Mouse (Mus musculus) stomach, embryonic 15.5 days (tissue): Measurements from ENCODE around the gene Ergic1. TPM values are rescaled to one million over a fixed set of nuclear protein-coding genes. Genes with fewer than 3 reads are reported as not detected.

Experiments used
- ATAC-seq: fragments of 200-750 bp; cut with Nextera tagmentation; 2 replicates; pipeline ENCODE4 v1.8.0; 2017; ENCODE audit warnings: low read depth, moderate number of reproducible peaks, moderate TSS enrichment; ENCODE audit not compliant: insufficient read depth, low FRiP score
- H3K27ac ChIP-seq: fragments of 300-500 bp; sonication (generic); 2 replicates; pipeline ENCODE4 v1.5.1; 2015; ENCODE audit warnings: mild to moderate bottlenecking, inconsistent platforms
- H3K27me3 ChIP-seq: fragments of 300-500 bp; sonication (generic); replicated peaks from 2 replicates; pipeline ENCODE4 v1.6.1; 2015; ENCODE audit warnings: inconsistent platforms
- H3K36me3 ChIP-seq: fragments of 300-500 bp; sonication (generic); 2 replicates; pipeline ENCODE4 v1.6.1; 2015; ENCODE audit warnings: inconsistent platforms
- H3K4me1 ChIP-seq: fragments of 300-500 bp; sonication (generic); 2 replicates; pipeline ENCODE4 v1.6.1; 2015; ENCODE audit warnings: inconsistent platforms
- H3K4me2 ChIP-seq: fragments of 300-500 bp; sonication (generic); 2 replicates; pipeline ENCODE4 v1.6.1; 2015; ENCODE audit warnings: mild to moderate bottlenecking, inconsistent platforms
- H3K4me3 ChIP-seq: fragments of 300-500 bp; sonication (generic); replicated peaks from 2 replicates; pipeline ENCODE4 v1.5.1; 2015; ENCODE audit warnings: inconsistent platforms
- H3K9ac ChIP-seq: fragments of 300-500 bp; sonication (generic); 2 replicates; pipeline ENCODE4 v1.6.1; 2015; ENCODE audit warnings: inconsistent platforms
- H3K9me3 ChIP-seq: fragments of 300-500 bp; sonication (generic); 2 replicates; pipeline ENCODE4 v1.6.1; 2016; ENCODE audit warnings: inconsistent platforms
- WGBS: fragments of 180-500 bp; shearing (Covaris S2); methylation state at CpG from one replicate; pipeline ENCODE4 v1.1.7; 2015; 5-methylcytosine and 5-hydroxymethylcytosine counted together
- polyA plus RNA-seq: library from polyadenylated mRNA; unstranded; fragments of >200 nt; fragmentation: Nextera tagmentation; extraction: Ambion mirVana; gene quantifications from 2 replicates; pipeline ENCODE4 v1.2.1, GENCODE M21; 2015

Ergic1 gene
- polyA plus RNA-seq, 1 experiment from 2014 or later: 106 TPM

DNA sequence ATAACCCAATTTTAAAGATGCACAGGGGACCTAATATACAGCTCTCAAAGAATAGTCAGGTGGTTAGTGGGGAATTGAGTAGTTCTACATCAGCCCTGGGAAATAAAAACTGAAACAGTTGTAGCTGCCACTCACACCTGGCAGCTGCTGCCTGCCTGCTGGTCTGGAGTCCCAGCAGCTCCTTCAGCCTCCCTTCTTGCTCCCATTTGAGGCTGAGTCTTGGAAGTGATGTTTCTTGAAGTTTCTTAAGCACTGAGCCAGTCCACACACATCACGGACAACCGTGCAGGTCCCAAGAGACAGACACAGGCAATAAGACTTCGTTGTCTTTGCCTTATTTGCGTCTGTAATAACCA is 6.5 kb downstream of the Ergic1 start:
- Histone ChIP-seq H3K4me2 (no peak overlapping the region), H3K36me3 (peaks cover 18% of the 10 kb centered on the region), H3K9ac (no peak overlapping the region), H3K27me3 (no peaks in the 10 kb centered on the region), H3K9me3 (no peaks in the 10 kb centered on the region), H3K4me3 (no peak overlapping the region), H3K4me1 (peaks cover 23% of the 10 kb centered on the region), H3K27ac (0 out of 2 replicates have a peak overlapping the region, but pooled peaks have one; percentile 16)
- WGBS: 97% methylated on average over 4 of the region's 4 CpGs
- ATAC-seq: no peak

DNA sequence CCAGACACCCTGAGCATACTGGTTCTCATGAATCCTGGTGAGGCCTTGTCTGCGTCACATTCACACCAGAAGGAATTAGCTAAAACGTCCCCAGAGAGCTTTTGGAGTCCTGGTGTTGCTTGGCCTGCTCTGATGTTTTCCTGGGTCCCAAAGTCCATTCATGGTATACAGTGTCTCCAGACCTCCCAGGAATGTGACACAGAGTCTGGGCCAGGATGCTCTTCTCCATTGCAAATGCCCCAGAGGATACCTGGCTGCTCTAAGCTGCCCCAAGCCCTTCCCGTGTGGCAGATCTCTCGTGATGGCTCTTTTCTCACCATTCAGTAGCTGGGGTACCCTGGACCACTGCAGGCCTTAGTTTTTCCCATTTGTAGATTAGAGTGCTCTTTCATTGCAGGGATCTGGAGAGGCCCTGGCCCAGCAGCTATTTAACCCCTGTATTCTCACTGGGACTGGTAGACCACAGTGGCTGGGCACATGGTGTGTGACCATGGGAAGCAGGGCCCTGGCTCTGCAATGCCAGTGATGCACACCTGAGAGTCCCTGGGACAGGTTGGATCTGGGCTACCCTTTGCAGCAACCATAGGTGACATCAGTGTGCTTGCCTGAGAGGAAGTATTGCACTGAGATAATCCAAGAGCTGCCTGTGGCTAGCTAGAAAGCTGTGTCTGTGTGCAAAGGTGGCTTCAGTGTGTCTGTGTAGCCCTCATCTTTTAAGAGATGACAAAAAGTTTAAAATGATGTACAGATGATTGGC is 8.5 kb downstream of the Ergic1 start:
- H3K27ac ChIP-seq: no peak overlapping the region
- H3K4me1 ChIP-seq: 0 out of 2 replicates have a peak, but pooled peaks cover 4% of the 10 kb centered on the region
- no peak for ATAC-seq
- H3K9me3 ChIP-seq: no peaks in the 10 kb centered on the region
- H3K27me3 ChIP-seq: no peaks in the 10 kb centered on the region
- WGBS: 90% methylated on average over 4 of the region's 4 CpGs
- peaks cover 18% of the 10 kb centered on the region for H3K36me3 ChIP-seq
- H3K9ac ChIP-seq: no peak overlapping the region
- H3K4me3 ChIP-seq: no peak overlapping the region
- no peak overlapping the region for H3K4me2 ChIP-seq

DNA sequence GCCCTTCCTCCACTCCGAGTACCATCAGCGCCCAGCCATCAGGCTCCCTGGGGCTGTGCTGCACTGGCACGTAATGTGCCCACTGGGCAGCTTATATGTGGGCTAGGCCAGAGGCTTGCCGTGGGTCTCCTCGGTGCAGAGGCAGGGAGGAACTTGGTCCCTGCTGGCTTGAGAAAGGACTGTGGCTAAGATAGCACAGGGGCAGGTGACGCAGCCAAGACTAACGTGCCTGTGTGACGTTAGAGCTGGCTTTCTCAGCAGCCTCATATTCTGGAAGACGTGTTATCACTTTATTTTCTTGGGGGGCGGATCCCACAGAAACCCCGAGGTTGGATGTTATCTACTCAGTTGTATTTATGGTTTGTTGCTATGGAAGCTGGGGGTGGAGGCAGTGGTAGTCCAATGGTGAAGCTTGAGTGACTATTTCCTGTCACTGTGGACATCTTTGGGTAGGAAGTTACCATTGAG is 9.4 kb downstream of the Ergic1 start:
- Histone ChIP-seq H3K4me2 (no peak overlapping the region), H3K4me1 (0 out of 2 replicates have a peak, but pooled peaks cover 4% of the 10 kb centered on the region), H3K9me3 (no peaks in the 10 kb centered on the region), H3K27me3 (no peaks in the 10 kb centered on the region), H3K27ac (no peak overlapping the region), H3K9ac (no peak overlapping the region), H3K4me3 (no peak overlapping the region), H3K36me3 (peaks cover 18% of the 10 kb centered on the region)
- 79% methylated on average over 11 of the region's 11 CpGs for WGBS
- ATAC-seq: no peak; the same call in 1 of the 2 replicates

DNA sequence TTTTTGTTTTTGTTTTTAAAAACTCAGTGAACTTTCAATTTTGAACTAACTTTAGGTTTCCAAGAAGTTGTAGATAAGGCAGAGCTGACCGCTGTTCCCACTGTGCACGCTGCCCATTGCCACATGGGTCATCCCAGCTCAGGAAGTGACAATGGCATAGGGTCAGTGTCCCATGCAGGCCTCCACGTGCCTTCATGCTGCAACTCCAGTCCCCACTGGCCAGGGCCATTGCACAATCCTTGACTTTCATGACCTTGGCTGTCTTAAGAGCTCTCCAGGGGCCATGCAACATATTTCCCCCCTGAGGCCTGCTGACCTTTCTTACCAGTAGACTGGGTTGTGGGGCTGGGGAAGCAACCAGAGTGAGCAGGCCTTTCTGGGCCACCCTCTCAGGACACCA is 10.1 kb downstream of the Ergic1 start:
- no peak for ATAC-seq
- no peaks in the 10 kb centered on the region for H3K9me3 ChIP-seq
- no peak overlapping the region for H3K4me2 ChIP-seq
- WGBS: 77% methylated on average over 3 of the region's 3 CpGs
- no peak overlapping the region for H3K9ac ChIP-seq
- peaks cover 18% of the 10 kb centered on the region for H3K36me3 ChIP-seq
- 0 out of 2 replicates have a peak, but pooled peaks cover 4% of the 10 kb centered on the region for H3K4me1 ChIP-seq
- H3K27me3 ChIP-seq: no peaks in the 10 kb centered on the region
- no peak overlapping the region for H3K27ac ChIP-seq
- no peak overlapping the region for H3K4me3 ChIP-seq

- Histone ChIP-seq H3K27me3 (no peaks in the 10 kb centered on the region), H3K36me3 (peaks cover 18% of the 10 kb centered on the region), H3K4me3 (no peak overlapping the region), H3K9ac (no peak overlapping the region), H3K27ac (no peak overlapping the region), H3K4me1 (peaks cover 8% of the 10 kb centered on the region; the same call in 1 of the 2 replicates), H3K9me3 (no peaks in the 10 kb centered on the region), H3K4me2 (no peak overlapping the region)
- WGBS: 90% methylated on average over 11 of the region's 11 CpGs
- ATAC-seq: no peak
Measured at GRCm38 (mm10) chr17:26572265-26572664, 11.0 kb downstream of the Ergic1 start.

DNA sequence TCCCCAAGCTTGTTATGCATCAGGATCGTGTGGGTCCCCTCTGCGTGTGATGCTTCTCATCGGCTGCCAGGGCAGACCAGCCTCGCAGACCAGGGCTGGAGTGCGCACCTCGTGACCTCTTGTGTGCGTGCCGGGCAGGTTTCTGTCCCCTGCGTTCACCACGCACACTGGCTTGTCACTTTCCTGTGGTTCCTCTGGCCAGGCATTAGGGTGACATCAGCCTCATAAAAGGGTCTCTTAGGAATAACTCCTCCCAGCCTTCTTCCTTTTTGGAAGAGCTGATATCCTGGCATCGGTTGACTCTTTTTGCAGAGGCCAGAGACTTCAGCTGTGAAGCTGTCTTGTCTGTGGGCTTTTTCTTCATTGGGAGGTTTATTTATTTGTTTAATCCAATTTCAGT is 12.8 kb downstream of the Ergic1 start:
- H3K9ac ChIP-seq: no peak overlapping the region
- WGBS: 88% methylated on average over 11 of the region's 11 CpGs
- no peaks in the 10 kb centered on the region for H3K9me3 ChIP-seq
- no peak for ATAC-seq
- no peak overlapping the region for H3K4me3 ChIP-seq
- no peaks in the 10 kb centered on the region for H3K27me3 ChIP-seq
- H3K36me3 ChIP-seq: 0 out of 2 replicates have a peak, but pooled peaks cover 4% of the 10 kb centered on the region
- peaks cover 4% of the 10 kb centered on the region; the same call in 1 of the 2 replicates for H3K4me1 ChIP-seq
- H3K4me2 ChIP-seq: no peak overlapping the region
- H3K27ac ChIP-seq: no peak overlapping the region

DNA sequence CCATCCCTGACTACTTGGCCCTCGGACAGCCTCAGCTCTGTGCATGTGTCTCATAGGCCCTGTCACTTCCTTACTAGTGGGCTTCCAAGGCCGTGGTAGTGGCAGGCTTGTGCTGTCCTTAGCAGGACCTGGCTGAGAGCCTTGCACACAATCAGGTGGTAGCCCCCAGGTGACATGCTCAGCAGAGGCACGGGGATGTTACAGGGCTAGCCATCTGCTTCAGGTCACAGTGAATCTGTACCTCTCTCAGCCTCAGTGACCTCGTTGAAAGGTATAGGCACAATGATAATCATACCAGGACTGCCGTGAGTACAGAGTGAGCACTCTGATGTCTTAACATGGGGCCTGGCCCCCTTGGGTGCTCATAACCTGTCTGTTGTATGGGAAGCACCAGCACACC is 13.4 kb downstream of the Ergic1 start:
- ATAC-seq: no peak
- H3K4me2 ChIP-seq: no peak overlapping the region
- no peak overlapping the region for H3K9ac ChIP-seq
- H3K36me3 ChIP-seq: 0 out of 2 replicates have a peak, but pooled peaks cover 4% of the 10 kb centered on the region
- H3K27me3 ChIP-seq: no peaks in the 10 kb centered on the region
- no peak overlapping the region for H3K4me3 ChIP-seq
- H3K27ac ChIP-seq: no peak overlapping the region
- H3K4me1 ChIP-seq: peaks cover 4% of the 10 kb centered on the region; the same call in 1 of the 2 replicates
- H3K9me3 ChIP-seq: no peaks in the 10 kb centered on the region
- WGBS: 83% methylated on average over 5 of the region's 5 CpGs

DNA sequence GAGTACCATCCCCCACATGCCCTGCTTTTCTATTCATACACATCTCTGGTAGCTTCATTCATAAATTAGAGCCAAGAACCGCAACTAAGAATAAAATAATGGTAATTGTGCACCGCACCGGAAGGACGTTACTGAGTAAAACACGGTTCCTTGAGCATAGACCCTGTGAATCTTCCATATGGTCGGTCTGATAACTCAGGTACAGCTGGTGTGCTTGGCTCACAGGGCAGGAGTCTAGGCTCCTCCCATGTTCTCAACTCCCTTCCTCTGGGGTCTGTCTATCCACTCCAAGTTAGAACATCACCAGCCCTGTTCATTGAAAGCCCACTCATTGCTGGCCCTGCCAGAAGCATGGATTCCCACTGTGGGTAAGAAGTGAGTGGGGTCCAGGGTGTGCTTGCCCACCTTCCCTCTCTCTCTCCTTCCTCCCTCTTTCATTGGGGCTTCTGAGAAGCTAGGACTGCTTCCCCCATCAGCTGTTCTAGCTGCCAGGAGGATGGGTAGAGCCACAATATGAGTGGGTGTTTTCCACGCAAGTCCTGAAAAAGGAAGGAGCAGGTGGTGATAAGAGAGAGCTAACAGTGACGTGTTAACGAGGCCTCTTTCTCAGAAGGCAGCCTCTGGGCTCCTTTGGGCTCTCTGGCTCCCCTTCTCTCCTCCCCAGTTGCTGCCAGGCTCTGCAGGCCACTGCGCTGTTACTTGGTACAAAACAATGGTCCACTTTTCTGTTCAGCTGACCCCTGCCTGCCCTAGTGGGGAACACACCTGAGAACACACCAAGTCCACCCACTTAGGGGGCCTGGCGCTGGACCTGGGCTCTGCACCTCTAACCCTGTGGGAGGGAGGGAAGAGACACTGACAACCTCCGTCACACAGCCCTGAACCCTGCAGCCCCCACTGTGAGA is 14.7 kb downstream of the Ergic1 start:
- Histone ChIP-seq H3K36me3 (0 out of 2 replicates have a peak, but pooled peaks cover 4% of the 10 kb centered on the region), H3K4me3 (no peak overlapping the region), H3K27ac (no peak overlapping the region), H3K27me3 (no peaks in the 10 kb centered on the region), H3K4me2 (no peak overlapping the region), H3K9me3 (no peaks in the 10 kb centered on the region), H3K9ac (no peak overlapping the region), H3K4me1 (peaks cover 4% of the 10 kb centered on the region; the same call in 1 of the 2 replicates)
- ATAC-seq: no peak
- WGBS: 81% methylated on average over 12 of the region's 12 CpGs

GRCm38 (mm10) chr17:26576833-26577232 is 15.5 kb downstream of the Ergic1 start:
- Histone ChIP-seq H3K4me3 (no peak overlapping the region), H3K4me2 (no peak overlapping the region), H3K27me3 (no peaks in the 10 kb centered on the region), H3K27ac (no peak overlapping the region), H3K36me3 (no peaks in the 10 kb centered on the region), H3K9ac (no peak overlapping the region), H3K9me3 (no peaks in the 10 kb centered on the region), H3K4me1 (peaks cover 4% of the 10 kb centered on the region; the same call in 1 of the 2 replicates)
- 71% methylated on average over 7 of the region's 7 CpGs for WGBS
- ATAC-seq: no peak

DNA sequence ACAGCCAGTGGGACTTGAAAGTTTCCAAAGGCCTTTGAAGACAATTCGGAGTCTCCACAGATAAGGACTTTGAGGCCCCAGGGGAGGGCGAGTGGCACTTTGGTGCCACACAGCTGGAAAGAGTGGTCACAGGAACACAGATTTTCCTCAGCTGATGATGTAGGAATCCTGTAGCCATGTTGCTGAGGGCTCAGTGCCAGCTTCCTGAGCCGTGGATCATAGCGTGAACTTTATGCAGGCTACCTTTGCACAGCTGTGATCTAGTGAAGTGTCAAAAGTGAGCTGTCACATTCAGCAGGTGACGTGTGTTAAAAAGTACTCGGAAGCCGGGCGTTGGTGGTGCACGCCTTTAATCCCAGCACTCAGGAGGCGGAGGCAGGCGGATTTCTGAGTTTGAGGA is 16.0 kb downstream of the Ergic1 start:
- Histone ChIP-seq H3K9ac (no peak overlapping the region), H3K27me3 (no peaks in the 10 kb centered on the region), H3K9me3 (no peaks in the 10 kb centered on the region), H3K4me2 (no peak overlapping the region), H3K4me1 (peaks cover 7% of the 10 kb centered on the region; the same call in 1 of the 2 replicates), H3K36me3 (no peaks in the 10 kb centered on the region), H3K4me3 (no peak overlapping the region), H3K27ac (no peak overlapping the region)
- 69% methylated on average over 11 of the region's 11 CpGs for WGBS
- ATAC-seq: no peak

DNA sequence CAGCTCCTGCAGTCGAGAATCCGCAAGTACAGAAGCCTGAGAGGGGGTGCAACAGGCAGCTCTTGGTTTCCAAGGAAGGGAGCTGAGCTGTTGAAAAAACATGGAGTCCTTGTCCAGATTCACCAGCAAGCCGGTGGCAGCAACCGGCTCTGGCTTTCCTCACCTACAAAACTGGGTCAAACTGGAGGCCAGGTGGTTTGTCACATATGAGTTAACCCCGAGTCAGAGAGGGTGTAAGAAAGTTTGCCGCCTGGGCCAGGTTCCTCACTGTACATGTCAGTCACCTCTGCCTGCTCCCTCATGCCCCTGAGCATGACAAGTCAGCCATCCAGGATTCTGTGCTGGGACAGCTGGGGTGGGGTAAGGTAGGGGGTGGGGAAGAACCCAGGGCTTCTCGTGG is 16.9 kb downstream of the Ergic1 start:
- H3K27me3 ChIP-seq: no peaks in the 10 kb centered on the region
- no peak overlapping the region for H3K4me3 ChIP-seq
- H3K4me1 ChIP-seq: peaks cover 15% of the 10 kb centered on the region
- H3K27ac ChIP-seq: no peak overlapping the region
- no peaks in the 10 kb centered on the region for H3K9me3 ChIP-seq
- no peak for ATAC-seq
- 82% methylated on average over 7 of the region's 7 CpGs for WGBS
- no peak overlapping the region for H3K4me2 ChIP-seq
- no peaks in the 10 kb centered on the region for H3K36me3 ChIP-seq
- H3K9ac ChIP-seq: no peak overlapping the region

DNA sequence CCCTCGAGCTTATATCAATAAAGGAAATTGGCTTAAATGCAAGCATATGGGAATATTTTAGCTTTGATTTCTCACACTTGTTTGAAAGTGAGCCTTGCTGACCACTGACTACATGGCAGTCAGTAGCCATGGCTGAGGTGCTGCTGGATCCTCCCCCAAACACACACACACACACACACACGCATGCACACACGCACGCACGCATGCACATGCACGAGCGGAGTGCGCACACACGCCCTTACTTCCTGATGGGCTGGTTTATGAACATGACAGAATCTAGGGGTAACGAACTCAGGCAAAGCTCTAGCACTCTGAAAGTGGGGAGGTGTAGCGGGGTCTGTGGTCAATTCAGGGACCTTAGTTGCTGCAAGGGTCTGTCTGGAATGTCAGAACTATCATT is 17.5 kb downstream of the Ergic1 start:
- H3K9ac ChIP-seq: no peak overlapping the region
- WGBS: 90% methylated on average over 11 of the region's 11 CpGs
- no peak overlapping the region for H3K4me2 ChIP-seq
- no peak overlapping the region for H3K4me3 ChIP-seq
- ATAC-seq: no peak
- no peak overlapping the region for H3K27ac ChIP-seq
- no peaks in the 10 kb centered on the region for H3K9me3 ChIP-seq
- H3K27me3 ChIP-seq: no peaks in the 10 kb centered on the region
- H3K36me3 ChIP-seq: no peaks in the 10 kb centered on the region
- H3K4me1 ChIP-seq: peaks cover 20% of the 10 kb centered on the region
